Mouse (Mus musculus): Measurements from ENCODE around the gene Cryzl2.

The Cryzl2 gene

GRCm38 (mm10) chr1:157536471-157536870 is 78.1 kb downstream of the Cryzl2 start:
- DNase-seq = peak; percentile 31 to 42

GRCm38 (mm10) chr1:157537636-157538035 is 79.3 kb downstream of the Cryzl2 start:
- DNase-seq = peak; percentile 51 to 55

Measured in B cell, adult 2 months (primary cell).